Mouse (Mus musculus): Measurements from ENCODE around the gene Rhox4b.
"Not testable (repeated sequence)": the region's sequence is repeated elsewhere in the genome, so short reads cannot be mapped to it uniquely, and the experiment has no call there.

The Rhox4b gene

DNA sequence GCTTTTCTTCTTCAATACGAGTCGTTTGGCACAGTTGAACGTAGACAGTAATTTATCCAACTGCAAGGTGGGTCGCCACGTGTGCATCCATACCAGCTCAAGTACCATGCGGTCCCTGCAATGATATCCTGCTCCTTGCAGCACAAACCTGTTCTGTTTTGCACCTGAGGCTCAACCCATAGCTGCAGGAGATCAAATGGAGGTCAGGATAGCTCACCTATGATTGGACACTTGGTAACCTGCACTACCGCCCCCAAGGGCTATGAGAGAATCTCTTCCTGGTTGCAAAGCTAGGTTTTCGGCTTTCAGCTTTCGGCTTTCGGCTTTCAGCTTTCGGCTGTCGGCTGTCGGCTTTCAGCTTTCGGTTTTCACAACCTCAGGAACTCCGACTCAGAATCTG, at the start of gene Rhox4b:
Gene Rhox4b, plus strand, starts transcription at position 301 of the 400 bp plus-strand sequence.
- not testable (repeated sequence) for DNase-seq

GRCm38 (mm10) chrX:37390548-37390947, 41.7 kb upstream of the Rhox4b start, which contains the start of gene Rhox4a2:
TSS of gene Rhox4a2 (plus strand) at chrX:37390848.
- not testable (repeated sequence) for DNase-seq

DNA sequence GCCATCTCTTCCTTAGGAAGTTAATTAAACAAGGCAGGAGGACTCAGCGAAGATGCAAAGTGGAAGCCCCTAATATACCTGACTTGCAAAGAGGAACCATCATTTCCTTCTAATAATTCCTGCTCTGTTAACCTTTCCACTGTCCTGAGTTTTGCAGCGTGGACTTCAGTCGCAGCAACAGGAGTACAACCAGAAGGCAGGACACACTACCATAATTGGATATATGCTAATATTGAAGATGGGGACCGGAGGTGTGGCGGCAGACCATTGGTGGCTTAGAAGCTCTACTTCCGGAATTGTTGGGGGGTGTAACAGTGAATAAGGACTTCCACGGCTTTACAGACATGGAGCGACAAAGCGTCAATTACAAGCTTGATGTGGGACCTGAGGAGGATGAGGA, 20.5 kb upstream of the Rhox4b start, which contains the start of gene Rhox2b:
Gene Rhox2b, plus strand, starts transcription at position 301 of the 400 bp plus-strand sequence.
- DNase-seq: not testable (repeated sequence)

GRCm38 (mm10) chrX:37453380-37453779, 21.1 kb downstream of the Rhox4b start, which contains the start of gene Rhox2c:
TSS of gene Rhox2c (plus strand) at chrX:37453680.
- not testable (repeated sequence) for DNase-seq

- not testable (repeated sequence) for DNase-seq
Observed at GRCm38 (mm10) chrX:37458285-37458684, 26.0 kb downstream of the Rhox4b start, which contains the start of gene Rhox3c. TSS of gene Rhox3c (plus strand) at chrX:37458585.

DNA sequence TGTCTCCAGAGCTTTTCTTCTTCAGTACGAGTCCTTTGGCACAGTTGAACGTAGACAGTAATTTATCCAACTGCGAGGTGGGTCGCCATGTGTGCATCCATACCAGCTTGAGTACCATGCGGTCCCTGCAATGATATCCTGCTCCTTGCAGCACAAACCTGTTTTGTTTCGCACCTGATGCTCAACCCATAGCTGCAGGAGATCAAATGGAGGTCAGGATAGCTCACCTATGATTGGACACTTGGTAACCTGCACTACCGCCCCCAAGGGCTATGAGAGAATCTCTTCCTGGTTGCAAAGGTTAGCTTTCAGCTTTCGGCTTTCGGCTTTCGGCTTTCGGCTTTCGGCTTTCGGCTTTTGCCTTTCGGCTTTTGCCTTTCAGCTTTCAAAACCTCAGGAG, 47.7 kb downstream of the Rhox4b start, which contains the start of gene Rhox4c:
Gene Rhox4c, plus strand, starts transcription at position 301 of the 400 bp plus-strand sequence.
- DNase-seq: not testable (repeated sequence)

Data from lung, postnatal 14 days (tissue).